Mouse (Mus musculus): ENCODE measurements around the gene Srcap. TPM values are rescaled to one million over a fixed set of nuclear protein-coding genes. Genes with fewer than 3 reads are reported as not detected.

Srcap gene
- polyA plus RNA-seq, 1 experiment from 2014 or later: 54.3 TPM

DNA sequence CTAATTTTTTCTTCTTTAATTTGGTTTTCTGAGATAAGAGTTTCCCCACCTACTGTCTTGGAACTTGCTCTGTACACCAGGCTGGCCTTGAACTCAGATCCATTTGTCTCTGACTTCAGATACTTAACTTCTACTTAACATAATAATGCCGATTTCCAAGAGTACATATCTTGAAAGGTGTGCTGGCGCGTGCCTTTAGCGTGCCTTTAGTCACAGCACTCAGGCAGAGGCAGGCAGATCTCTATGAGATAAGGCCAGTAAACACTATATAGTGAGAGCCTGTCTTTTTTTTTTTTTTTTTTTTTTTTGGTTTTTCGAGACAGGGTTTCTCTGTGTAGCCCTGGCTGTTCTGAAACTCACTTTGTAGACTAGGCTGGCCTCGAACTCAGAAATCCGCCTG is 4.6 kb downstream of the Srcap start:
- H3K4me2 ChIP-seq: no peak overlapping the region
- no peak overlapping the region for H3K9ac ChIP-seq
- peaks cover 57% of the 10 kb centered on the region for H3K36me3 ChIP-seq
- H3K27me3 ChIP-seq (replicated peaks): no peaks in the 10 kb centered on the region
- no peak for ATAC-seq (ENCODE audit: insufficient number of reproducible peaks, low FRiP score)
- H3K4me3 ChIP-seq: no peak overlapping the region
- 93% methylated on average over 7 of the region's 7 CpGs for WGBS
- peaks cover 17% of the 10 kb centered on the region for H3K4me1 ChIP-seq (replicated peaks)
- H3K27ac ChIP-seq (ENCODE audit: poor library complexity, severe bottlenecking): no peak overlapping the region
- H3K9me3 ChIP-seq (replicated peaks): no peaks in the 10 kb centered on the region

DNA sequence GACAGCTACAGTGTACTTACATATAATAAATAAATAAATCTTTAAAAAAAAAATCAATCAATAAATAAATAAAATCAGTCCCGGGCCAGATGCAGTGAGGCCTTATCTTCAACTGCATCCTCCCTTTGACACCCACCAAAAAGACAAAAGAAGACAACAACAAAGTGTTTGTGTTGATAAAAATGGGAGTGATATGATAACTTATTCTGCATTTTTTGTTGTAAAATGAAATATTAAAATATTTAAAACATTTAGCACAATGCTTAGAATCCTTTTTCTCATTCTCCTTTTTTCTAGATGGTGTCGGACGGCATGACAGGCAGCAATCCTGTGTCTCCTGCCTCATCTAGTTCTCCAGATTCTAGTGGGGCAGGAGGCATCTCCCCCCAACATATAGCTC is 7.5 kb downstream of the Srcap start, which contains the start of gene Gm42715:
Gm42715 (plus strand) TSS at position 301 of the 400 bp plus-strand sequence.
- H3K36me3 ChIP-seq: peaks cover 81% of the 10 kb centered on the region
- WGBS: 93% methylated on average over 3 of the region's 3 CpGs
- no peaks in the 10 kb centered on the region for H3K9me3 ChIP-seq (replicated peaks)
- H3K27ac ChIP-seq (ENCODE audit: poor library complexity, severe bottlenecking): no peak within 1 kb of the TSS
- no peak within 1 kb of the TSS for H3K4me3 ChIP-seq
- H3K4me1 ChIP-seq (replicated peaks): peaks cover 5% of the 10 kb centered on the region; the same call in 1 of the 2 replicates
- H3K27me3 ChIP-seq (replicated peaks): no peaks in the 10 kb centered on the region
- no peak within 1 kb of the TSS for H3K9ac ChIP-seq
- no peak for ATAC-seq (ENCODE audit: insufficient number of reproducible peaks, low FRiP score)
- H3K4me2 ChIP-seq: no peak within 1 kb of the TSS

DNA sequence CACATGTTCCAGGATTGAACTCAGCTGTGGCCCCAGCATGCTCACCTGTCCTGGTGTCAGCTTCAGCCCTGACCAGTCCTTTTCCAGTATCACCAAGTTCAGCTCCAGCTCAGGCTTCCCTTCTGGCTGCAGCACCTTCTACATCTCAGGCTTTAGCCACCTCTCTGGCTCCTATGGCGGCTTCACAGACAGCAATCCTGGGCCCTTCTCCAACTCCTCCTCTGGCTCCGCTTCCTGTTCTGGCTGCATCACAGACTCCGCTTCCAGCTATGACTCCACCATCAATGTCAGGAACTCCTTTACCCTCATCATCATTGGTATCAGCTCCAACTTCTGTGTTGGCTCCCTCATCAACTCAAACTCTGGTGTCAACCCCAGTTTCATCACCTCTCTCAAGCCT is 29.9 kb downstream of the Srcap start:
- 98% methylated on average over 3 of the region's 3 CpGs for WGBS
- H3K4me2 ChIP-seq: no peak overlapping the region
- no peaks in the 10 kb centered on the region for H3K9me3 ChIP-seq (replicated peaks)
- H3K36me3 ChIP-seq: peaks cover 89% of the 10 kb centered on the region
- H3K4me3 ChIP-seq: no peak overlapping the region
- no peak overlapping the region for H3K9ac ChIP-seq
- no peaks in the 10 kb centered on the region for H3K27me3 ChIP-seq (replicated peaks)
- H3K4me1 ChIP-seq (replicated peaks): 0 out of 2 replicates have a peak, but pooled peaks cover 3% of the 10 kb centered on the region
- no peak overlapping the region for H3K27ac ChIP-seq (ENCODE audit: poor library complexity, severe bottlenecking)
- no peak for ATAC-seq (ENCODE audit: insufficient number of reproducible peaks, low FRiP score)

DNA sequence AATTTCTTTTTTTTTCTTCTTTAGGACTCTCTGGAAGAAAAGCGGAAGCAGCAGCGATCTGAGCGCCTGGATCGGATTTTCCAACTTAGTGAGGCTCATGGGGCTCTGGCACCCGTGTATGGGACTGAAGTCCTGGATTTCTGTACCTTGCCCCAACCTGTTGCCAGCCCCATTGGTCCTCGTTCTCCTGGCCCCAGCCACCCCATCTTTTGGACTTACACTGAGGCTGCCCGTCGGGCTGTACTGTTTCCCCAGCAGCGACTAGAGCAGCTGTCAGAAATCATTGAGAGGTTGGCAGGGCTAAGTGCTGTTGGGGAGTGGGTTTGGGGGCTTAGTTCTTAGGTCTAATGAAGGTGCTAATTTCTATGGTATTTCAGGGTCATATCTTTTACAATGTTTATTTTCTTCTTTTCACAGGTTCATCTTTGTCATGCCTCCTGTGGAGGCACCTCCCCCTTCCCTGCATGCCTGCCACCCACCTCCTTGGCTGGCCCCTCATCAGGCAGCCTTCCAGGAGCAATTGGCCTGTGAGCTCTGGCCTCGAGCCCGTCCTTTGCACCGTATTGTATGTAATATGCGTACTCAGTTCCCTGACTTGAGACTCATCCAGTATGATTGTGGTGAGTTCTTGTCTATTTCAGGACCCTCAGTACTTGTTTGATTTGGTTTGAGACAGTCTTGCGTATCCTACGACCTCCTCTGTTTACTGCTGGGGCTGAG is 37.5 kb downstream of the Srcap start:
- 90% methylated on average over 15 of the region's 15 CpGs for WGBS
- Histone ChIP-seq H3K4me2 (no peak overlapping the region), H3K27ac (ENCODE audit: poor library complexity, severe bottlenecking) (no peak overlapping the region), H3K9me3 (replicated peaks) (no peaks in the 10 kb centered on the region), H3K36me3 (peaks cover 70% of the 10 kb centered on the region), H3K9ac (no peak overlapping the region), H3K27me3 (replicated peaks) (no peaks in the 10 kb centered on the region), H3K4me1 (replicated peaks) (no peaks in the 10 kb centered on the region), H3K4me3 (no peak overlapping the region)
- ATAC-seq (ENCODE audit: insufficient number of reproducible peaks, low FRiP score): no peak

DNA sequence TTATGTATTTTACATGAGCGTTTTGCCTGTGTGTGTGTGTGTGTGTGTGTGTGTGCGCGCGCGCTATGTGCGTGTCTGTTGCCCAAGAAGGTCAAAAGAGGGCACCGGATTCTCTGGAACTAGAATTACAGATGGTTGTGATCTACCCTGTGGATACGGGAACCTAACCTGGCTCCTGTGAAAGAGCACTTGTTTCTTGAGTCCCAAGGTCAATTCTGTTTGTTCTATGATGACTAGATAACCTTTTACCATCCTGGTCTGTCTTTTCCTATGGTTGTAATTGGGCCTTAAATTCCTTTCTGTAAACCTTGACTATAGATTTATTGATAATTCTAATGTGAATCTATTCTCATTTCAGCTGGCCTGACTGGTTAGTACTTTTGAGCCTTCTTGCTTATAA is 39.8 kb downstream of the Srcap start:
- 95% methylated on average over 8 of the region's 8 CpGs for WGBS

DNA sequence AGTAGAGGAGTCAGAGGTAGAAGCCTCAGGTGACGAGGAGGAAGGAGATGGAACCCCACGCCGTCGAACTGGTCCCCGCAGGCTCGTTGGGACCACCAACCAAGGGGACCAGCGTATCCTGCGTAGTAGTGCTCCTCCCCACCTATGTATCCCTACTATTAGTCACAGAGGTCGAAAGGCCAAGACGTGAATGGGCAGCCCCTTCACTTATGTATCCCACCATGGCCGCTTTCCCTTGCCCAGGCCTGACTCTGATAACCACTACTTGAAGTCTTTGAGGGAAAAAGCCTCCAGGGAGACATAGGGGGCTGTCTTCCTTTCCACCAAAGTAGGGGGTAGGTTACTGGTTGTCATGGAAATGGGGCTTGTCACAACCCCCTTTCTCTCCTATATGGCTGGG is 48.8 kb downstream of the Srcap start:
- 0 out of 2 replicates have a peak, but pooled peaks have one; percentile 16 for ATAC-seq (ENCODE audit: insufficient number of reproducible peaks, low FRiP score)
- Histone ChIP-seq H3K9ac (no peak overlapping the region), H3K4me3 (no peak overlapping the region), H3K27ac (ENCODE audit: poor library complexity, severe bottlenecking) (no peak overlapping the region), H3K36me3 (peaks cover 82% of the 10 kb centered on the region), H3K9me3 (replicated peaks) (no peaks in the 10 kb centered on the region), H3K4me2 (no peak overlapping the region), H3K27me3 (replicated peaks) (no peaks in the 10 kb centered on the region), H3K4me1 (replicated peaks) (peaks cover 10% of the 10 kb centered on the region)
- 95% methylated on average over 11 of the region's 11 CpGs for WGBS

More for the DNA sequence above, 39.8 kb downstream of the Srcap start:
- Histone ChIP-seq H3K9me3 (replicated peaks) (no peaks in the 10 kb centered on the region), H3K27ac (ENCODE audit: poor library complexity, severe bottlenecking) (no peak overlapping the region), H3K4me1 (replicated peaks) (no peaks in the 10 kb centered on the region), H3K4me3 (no peak overlapping the region), H3K36me3 (peaks cover 74% of the 10 kb centered on the region), H3K4me2 (no peak overlapping the region), H3K9ac (no peak overlapping the region), H3K27me3 (replicated peaks) (no peaks in the 10 kb centered on the region)
- ATAC-seq (ENCODE audit: insufficient number of reproducible peaks, low FRiP score): no peak

GRCm38 (mm10) chr7:127561340-127561858 is 49.6 kb downstream of the Srcap start, which contains the start of gene Tmem265:
TSS of gene Tmem265 (plus strand) at chr7:127561390.
- no peaks in the 10 kb centered on the region for H3K9me3 ChIP-seq (replicated peaks)
- H3K4me2 ChIP-seq: no peak within 1 kb of the TSS
- H3K27ac ChIP-seq (ENCODE audit: poor library complexity, severe bottlenecking): no peak within 1 kb of the TSS
- 90% methylated on average over 5 of the region's 5 CpGs for WGBS
- H3K4me1 ChIP-seq (replicated peaks): peaks cover 10% of the 10 kb centered on the region
- no peak for ATAC-seq (ENCODE audit: insufficient number of reproducible peaks, low FRiP score)
- H3K9ac ChIP-seq: no peak within 1 kb of the TSS
- no peak within 1 kb of the TSS for H3K4me3 ChIP-seq
- no peaks in the 10 kb centered on the region for H3K27me3 ChIP-seq (replicated peaks)
- H3K36me3 ChIP-seq: peaks cover 80% of the 10 kb centered on the region

DNA sequence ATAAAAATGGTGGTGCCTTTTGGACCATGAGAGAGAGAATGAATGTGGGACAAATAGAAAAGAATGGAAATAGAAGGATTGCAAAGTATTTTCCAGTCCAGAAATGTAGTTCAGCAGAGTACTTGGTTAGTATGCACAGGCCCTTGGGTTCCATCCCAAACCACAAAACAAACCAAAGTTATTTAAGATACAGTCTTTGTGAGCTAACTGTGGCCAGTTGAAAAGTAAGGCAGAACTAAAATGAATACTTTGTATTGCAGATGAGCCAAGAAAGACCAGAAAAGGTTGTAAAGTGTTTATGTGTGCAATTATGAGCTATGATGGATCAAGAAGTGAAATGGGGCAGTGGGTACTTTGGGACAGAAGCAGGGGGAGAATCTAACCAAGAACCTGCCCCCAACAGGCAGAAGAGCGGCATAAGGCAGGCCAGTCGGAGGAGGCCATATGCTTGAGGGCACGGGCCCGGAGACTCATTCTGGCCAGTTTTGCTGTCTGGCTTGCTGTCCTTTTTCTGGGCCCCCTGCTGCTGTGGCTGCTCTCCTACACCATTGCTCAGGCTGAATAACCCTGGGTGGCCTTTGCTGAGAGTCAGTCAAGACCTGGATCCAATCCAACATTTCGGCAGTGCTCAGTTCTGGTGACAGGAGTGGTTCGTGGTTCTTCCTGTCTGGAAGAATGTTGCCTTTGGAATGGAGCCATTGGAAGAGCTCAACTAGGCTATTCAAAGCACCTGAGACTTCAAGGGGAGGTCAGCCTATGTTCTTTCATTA is 52.8 kb downstream of the Srcap start:
- no peaks in the 10 kb centered on the region for H3K9me3 ChIP-seq (replicated peaks)
- H3K9ac ChIP-seq: no peak overlapping the region
- H3K27me3 ChIP-seq (replicated peaks): no peaks in the 10 kb centered on the region
- peaks cover 62% of the 10 kb centered on the region for H3K36me3 ChIP-seq
- WGBS: 63% methylated on average over 6 of the region's 6 CpGs
- H3K27ac ChIP-seq (ENCODE audit: poor library complexity, severe bottlenecking): peak overlapping the region; percentile 54; the same call in 1 of the 2 replicates
- no peak overlapping the region for H3K4me3 ChIP-seq
- no peak overlapping the region for H3K4me2 ChIP-seq
- 0 out of 2 replicates have a peak, but pooled peaks have one; percentile 36 for ATAC-seq (ENCODE audit: insufficient number of reproducible peaks, low FRiP score)
- H3K4me1 ChIP-seq (replicated peaks): peaks cover 10% of the 10 kb centered on the region

DNA sequence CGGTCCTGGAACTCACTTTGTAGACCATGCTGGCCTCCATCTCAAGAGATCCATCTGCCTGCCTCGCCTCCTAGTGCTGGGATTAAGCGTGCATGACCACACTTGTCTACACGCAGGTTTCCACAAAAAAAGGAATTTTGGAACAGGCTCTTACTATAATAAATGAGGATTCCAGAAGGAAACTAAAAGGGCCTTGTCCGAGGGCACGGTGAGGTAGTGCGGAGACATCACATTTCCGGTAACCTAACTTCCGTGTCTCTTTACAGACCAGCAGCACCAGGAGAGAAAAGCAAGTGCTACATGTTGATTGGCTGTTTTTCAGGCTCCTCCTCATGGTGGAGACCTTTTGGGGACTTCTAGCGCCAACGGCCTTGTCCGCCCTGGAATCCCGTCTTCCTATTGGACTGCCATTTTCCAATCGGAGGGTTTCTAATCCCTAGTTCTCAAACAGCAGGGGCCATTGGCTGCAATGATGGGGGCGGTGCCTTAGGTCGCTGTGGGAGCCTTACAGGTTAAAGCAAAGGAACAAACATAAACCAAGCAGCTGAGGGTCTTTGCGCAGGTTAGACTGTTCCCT is 61.2 kb downstream of the Srcap start, which contains the start of gene Phkg2:
Phkg2 (plus strand) TSS at position 446 of the 577 bp plus-strand sequence.
- 1% methylated on average over 17 of the region's 17 CpGs for WGBS
- peak within 1 kb of the TSS; percentile 98 for H3K4me2 ChIP-seq
- peaks cover 17% of the 10 kb centered on the region for H3K36me3 ChIP-seq
- peak; percentile 98 for ATAC-seq (ENCODE audit: insufficient number of reproducible peaks, low FRiP score)
- peak within 1 kb of the TSS; percentile 94 for H3K4me3 ChIP-seq
- no peaks in the 10 kb centered on the region for H3K9me3 ChIP-seq (replicated peaks)
- H3K9ac ChIP-seq: peak within 1 kb of the TSS; percentile 94
- H3K27me3 ChIP-seq (replicated peaks): no peaks in the 10 kb centered on the region
- peaks cover 19% of the 10 kb centered on the region for H3K4me1 ChIP-seq (replicated peaks)
- H3K27ac ChIP-seq (ENCODE audit: poor library complexity, severe bottlenecking): peak within 1 kb of the TSS; percentile 78

GRCm38 (mm10) chr7:127573503-127574008 is 61.8 kb downstream of the Srcap start:
- Histone ChIP-seq H3K4me1 (replicated peaks) (peaks cover 19% of the 10 kb centered on the region), H3K9me3 (replicated peaks) (no peaks in the 10 kb centered on the region), H3K27me3 (replicated peaks) (no peaks in the 10 kb centered on the region), H3K4me2 (peak overlapping the region; percentile 98), H3K36me3 (peaks cover 22% of the 10 kb centered on the region), H3K4me3 (peak overlapping the region; percentile 94), H3K9ac (peak overlapping the region; percentile 94), H3K27ac (ENCODE audit: poor library complexity, severe bottlenecking) (peak overlapping the region; percentile 69)
- WGBS: under 1% methylated on average over 27 of the region's 28 CpGs
- ATAC-seq (ENCODE audit: insufficient number of reproducible peaks, low FRiP score): peak; percentile 73; the same call in 1 of the 2 replicates
